Mouse (Mus musculus) splenic B cell, adult 2 months (primary cell): ENCODE results near the gene Fam129a.
"Not testable (repeated sequence)": the region's sequence is repeated elsewhere in the genome, so short reads cannot be mapped to it uniquely, and the experiment has no call there.

Experiments used
- DNase-seq: peaks from one replicate; pipeline ENCODE4 v3.0.0-alpha.2; 2011; ENCODE audit warnings: low read depth, low spot score
- H3K27me3 ChIP-seq: 2 replicates; pipeline ENCODE4 v1.6.1; 2012; ENCODE audit warnings: mild to moderate bottlenecking, low read length, moderate library complexity, mixed read lengths; ENCODE audit not compliant: control insufficient read depth, poor library complexity, insufficient read depth, severe bottlenecking
- H3K36me3 ChIP-seq: 2 replicates; pipeline ENCODE4 v1.6.1; 2012; ENCODE audit warnings: mild to moderate bottlenecking, low read length, moderate library complexity, mixed read lengths; ENCODE audit not compliant: control insufficient read depth, poor library complexity, insufficient read depth, severe bottlenecking

Fam129a gene

GRCm38 (mm10) chr1:151726358-151726757, 155.4 kb downstream of the Fam129a start:
- no peaks in the 10 kb centered on the region for H3K36me3 ChIP-seq
- no peaks in the 10 kb centered on the region for H3K27me3 ChIP-seq
- DNase-seq = no peak

DNA sequence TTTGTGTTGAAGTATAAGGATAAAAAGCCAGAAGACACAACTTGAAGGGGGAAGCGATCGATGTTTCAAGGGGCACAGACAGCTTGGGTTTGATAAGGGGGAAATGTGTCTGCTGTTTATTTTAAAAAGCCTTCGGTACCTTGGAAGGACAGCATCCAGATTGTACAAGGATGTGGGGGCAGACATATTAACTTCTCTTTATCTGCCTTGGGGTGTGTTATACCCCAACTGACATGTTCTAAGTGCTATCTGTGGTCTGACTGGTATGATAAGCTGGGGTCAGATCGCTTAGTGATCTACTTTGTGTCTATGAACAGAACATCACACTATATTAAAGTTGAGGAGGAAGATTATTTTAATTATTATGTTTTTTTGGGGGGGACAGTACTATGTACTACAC, 157.2 kb downstream of the Fam129a start:
- no peaks in the 10 kb centered on the region for H3K36me3 ChIP-seq
- DNase-seq = no peak
- no peaks in the 10 kb centered on the region for H3K27me3 ChIP-seq

DNA sequence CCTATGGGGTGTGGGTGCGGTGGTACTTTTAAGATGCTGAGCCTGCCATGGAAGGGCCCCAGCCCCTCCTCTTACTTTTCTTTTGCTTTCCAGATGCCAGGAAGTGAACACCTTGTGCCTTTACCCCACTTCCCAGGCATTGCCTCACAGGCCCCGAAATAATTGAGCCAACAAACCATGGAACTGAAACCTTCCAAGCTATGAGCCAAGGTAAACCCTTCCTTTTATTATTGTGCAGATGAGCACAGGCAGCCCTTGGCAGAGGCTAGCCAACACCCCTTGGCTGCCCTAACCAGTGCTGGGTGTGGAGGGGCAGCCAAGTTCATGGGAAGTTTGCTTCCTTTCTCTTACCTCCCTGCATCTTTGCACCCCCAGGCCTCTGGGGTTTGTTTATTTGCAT, 166.2 kb downstream of the Fam129a start:
- DNase-seq = no peak
- H3K36me3 ChIP-seq = no peaks in the 10 kb centered on the region
- H3K27me3 ChIP-seq = no peaks in the 10 kb centered on the region

DNA sequence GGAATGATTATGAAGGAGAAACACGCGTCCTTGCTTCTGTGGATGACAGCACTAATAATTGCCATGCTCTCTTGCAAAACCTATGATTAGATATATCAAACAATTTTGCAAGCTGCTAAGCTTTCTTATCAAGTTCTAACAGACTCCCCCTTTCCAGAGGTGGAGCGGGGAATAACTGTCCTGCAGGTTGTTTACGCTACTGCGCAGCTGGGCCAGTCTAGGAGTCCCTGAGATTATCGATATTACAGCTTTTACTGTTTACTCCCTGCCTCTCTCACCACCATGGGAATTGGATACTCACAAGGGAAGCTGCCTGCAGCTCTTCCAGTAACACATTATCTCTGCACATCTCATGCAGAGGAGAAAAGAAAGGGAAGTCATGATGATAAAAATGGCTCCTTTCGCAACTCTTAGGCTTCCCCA, 170.2 kb downstream of the Fam129a start:
- no peak for DNase-seq
- Histone ChIP-seq H3K27me3 (no peaks in the 10 kb centered on the region), H3K36me3 (no peaks in the 10 kb centered on the region)

DNA sequence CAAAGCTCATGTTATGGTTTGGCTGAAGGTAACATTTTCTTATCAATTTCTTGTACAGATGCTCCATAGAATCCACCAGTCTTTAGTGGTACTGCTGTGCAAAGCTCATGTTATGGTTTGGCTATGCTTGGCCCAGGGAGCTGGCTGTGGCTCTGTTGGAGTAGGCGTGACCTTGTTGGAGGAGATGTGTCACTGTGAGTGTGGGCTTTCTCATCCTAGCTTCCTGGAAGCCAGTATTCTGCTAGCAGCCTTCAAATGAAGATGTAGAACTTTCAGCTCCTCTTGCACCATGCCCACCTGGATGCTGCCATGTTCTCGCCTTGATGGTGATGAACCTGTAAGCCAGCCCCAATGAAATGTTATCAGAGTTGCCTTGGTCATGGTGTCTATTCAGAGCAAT, 178.9 kb downstream of the Fam129a start:
- H3K36me3 ChIP-seq, DNase-seq, H3K27me3 ChIP-seq: not testable (repeated sequence)

GRCm38 (mm10) chr1:151752946-151753345, 182.0 kb downstream of the Fam129a start:
- no peak for DNase-seq
- no peaks in the 10 kb centered on the region for H3K27me3 ChIP-seq
- H3K36me3 ChIP-seq = no peaks in the 10 kb centered on the region

DNA sequence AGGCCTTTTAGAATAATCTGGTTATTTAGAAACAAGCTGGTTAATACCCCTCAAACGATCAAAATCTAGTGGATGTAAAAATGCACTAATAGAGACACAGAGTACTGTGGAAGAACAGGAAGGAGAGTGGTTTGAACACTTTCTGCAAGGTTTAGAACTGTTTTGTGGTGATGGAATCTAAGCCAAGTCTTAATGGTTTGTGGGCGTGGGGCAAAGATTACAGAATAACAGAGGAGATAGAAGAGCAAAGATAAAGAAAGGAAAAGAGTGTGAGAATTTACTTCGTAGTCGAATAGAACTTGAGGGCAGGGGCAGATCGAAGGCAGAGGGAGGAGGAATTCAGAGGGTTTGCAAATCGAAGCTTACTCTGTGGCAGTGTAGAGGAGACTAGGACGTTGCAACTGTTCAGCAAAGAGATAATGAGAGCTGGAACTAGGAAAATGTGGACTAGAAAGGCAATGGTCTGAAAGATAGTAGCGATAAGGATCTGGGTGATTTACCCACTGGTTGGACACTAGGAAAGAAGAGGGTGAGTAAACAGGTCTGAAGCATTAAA, 182.5 kb downstream of the Fam129a start:
- Histone ChIP-seq H3K36me3 (no peaks in the 10 kb centered on the region), H3K27me3 (no peaks in the 10 kb centered on the region)
- DNase-seq = peak; percentile 3

DNA sequence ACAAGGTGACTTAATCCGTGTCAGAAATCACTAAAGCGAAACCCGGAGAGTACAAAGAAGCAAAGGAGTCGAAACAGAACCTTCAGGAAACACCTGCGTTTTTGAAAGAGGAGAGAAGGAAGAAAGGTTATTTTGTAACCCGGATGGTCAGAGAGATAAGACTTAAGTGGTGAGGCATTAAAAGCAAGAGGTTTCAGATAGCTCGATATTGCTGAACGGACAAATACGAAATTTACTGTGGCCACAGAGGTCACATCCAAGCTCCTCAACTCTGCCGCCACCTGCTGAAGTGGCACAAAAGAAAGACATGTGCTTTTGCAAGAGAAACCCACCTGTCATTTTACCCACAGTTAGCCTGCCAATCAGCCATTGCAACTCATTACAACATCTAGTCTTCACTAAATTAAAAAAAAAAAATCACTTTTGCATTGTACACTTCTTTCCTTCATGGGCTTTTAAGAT, 183.1 kb downstream of the Fam129a start:
- Histone ChIP-seq H3K36me3 (no peaks in the 10 kb centered on the region), H3K27me3 (no peaks in the 10 kb centered on the region)
- peak; percentile 43 for DNase-seq

DNA sequence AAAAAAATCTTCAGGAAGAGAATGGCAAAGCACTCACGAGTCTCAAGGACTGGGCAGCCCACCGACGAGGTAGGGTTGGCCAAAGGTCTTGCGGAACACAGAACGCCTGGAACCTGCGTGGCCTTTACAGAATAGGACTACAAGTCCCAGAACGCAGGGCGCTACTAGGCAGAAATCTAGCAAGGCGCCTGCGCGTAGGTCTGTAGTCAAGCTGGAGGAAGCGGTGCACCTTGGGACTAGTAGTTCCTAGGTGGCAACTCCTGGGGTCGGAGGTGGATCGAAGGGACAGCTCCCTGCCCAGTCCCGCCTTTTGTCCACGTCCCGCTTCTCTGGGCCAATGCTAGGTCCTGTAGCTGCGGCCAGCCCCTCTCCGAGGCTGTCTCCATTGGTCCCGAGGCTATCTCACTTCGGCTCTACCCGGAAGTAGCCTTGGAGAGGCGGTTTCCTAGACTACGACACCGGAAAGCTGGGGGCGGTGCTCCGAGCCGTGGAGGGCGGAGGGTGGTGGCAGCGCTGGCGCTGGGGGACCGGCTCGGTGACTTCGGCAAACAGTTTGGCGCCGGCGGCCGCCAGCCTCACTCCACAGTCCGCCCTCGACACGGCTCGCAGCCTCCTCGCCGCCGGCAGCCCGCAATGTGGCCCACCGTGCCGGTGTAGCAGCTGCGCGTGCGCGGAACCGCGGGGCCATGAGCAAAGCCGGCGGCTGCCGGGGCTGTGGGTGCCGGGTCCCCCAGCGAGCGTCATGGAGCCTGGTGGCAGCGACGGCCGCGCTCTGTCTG, 184.1 kb downstream of the Fam129a start, which contains the start of gene Edem3:
Edem3 (plus strand) TSS at position 491 of the 779 bp plus-strand sequence.
- H3K36me3 ChIP-seq = no peaks in the 10 kb centered on the region
- peak; percentile 99 for DNase-seq
- no peaks in the 10 kb centered on the region for H3K27me3 ChIP-seq

- H3K27me3 ChIP-seq = no peaks in the 10 kb centered on the region
- H3K36me3 ChIP-seq = no peaks in the 10 kb centered on the region
- DNase-seq = no peak
Measured at GRCm38 (mm10) chr1:151755660-151756424, 184.9 kb downstream of the Fam129a start.

- Histone ChIP-seq H3K36me3 (no peaks in the 10 kb centered on the region), H3K27me3 (no peaks in the 10 kb centered on the region)
- peak; percentile 29 for DNase-seq
Measured at GRCm38 (mm10) chr1:151756425-151756728, 185.4 kb downstream of the Fam129a start.

DNA sequence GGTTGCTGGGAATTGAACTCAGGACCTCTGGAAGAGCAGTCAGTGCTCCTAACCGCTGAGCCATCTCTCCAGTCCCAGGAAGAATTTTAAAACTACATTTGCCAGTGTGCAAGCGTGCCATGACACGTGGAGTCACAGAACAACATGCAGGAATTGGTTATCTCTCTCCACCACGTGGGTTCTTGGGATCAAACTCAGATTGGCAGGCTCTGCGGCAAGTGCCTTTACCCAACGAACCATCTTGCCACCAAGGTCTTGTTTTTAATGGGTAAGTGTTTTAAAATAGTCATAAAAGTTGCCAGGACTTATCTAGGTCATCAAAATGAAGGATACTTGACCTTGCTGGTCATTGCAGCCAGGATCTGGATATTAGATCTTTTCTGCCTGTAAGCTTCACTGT, 187.3 kb downstream of the Fam129a start:
- no peak for DNase-seq
- peaks cover 4% of the 10 kb centered on the region; the same call in 1 of the 2 replicates for H3K36me3 ChIP-seq
- H3K27me3 ChIP-seq = no peaks in the 10 kb centered on the region

GRCm38 (mm10) chr1:151758991-151759390, 188.0 kb downstream of the Fam129a start:
- no peak for DNase-seq
- H3K36me3 ChIP-seq = peaks cover 4% of the 10 kb centered on the region; the same call in 1 of the 2 replicates
- H3K27me3 ChIP-seq = no peaks in the 10 kb centered on the region

DNA sequence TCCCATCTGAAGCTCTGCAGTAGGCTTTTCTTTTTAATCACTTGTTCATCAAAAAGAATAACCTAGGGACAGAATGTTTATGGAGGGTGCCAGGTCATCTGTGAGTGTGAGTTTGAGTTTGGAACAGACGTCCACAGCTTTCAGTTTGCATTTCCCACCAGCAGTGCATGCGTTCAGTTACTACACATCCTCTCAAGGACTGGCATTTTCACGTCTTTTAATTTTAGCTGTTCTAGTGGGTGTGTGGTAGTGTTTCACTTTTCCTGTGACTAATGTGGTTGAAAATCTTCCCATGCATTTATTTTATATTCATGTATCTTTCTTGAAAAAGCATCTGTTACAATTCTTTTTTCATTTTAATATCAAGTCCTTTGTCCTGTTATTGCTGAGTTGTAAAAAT, 193.2 kb downstream of the Fam129a start:
- Histone ChIP-seq H3K36me3 (peaks cover 4% of the 10 kb centered on the region; the same call in 1 of the 2 replicates), H3K27me3 (no peaks in the 10 kb centered on the region)
- no peak for DNase-seq

- no peak for DNase-seq
- Histone ChIP-seq H3K36me3 (peaks cover 6% of the 10 kb centered on the region; the same call in 1 of the 2 replicates), H3K27me3 (no peaks in the 10 kb centered on the region)
Measured at GRCm38 (mm10) chr1:151766166-151766565, 195.2 kb downstream of the Fam129a start.
